Mouse (Mus musculus) thymus, postnatal 14 days (tissue): Measurements from ENCODE around the gene Nmrk1.

Experiments
- DNase-seq: peaks from one replicate; pipeline ENCODE4 v3.0.0; 2021

Gene Nmrk1

GRCm38 (mm10) chr19:18619060-18619459 lies 12.7 kb upstream of the Nmrk1 start:
- peak; percentile 54 for DNase-seq

GRCm38 (mm10) chr19:18619691-18620090 lies 12.1 kb upstream of the Nmrk1 start:
- DNase-seq = peak; percentile 49

- no peak for DNase-seq
These were observed 7.9 kb upstream of the Nmrk1 start for GRCm38 (mm10) chr19:18623894-18624293.

GRCm38 (mm10) chr19:18629589-18629988 lies 2.2 kb upstream of the Nmrk1 start:
- DNase-seq = peak; percentile 22

GRCm38 (mm10) chr19:18630221-18631119 lies 1.3 kb upstream of the Nmrk1 start:
- DNase-seq = peak; percentile 21

- peak; percentile 56 for DNase-seq
These were observed 548 bp upstream of the Nmrk1 start for GRCm38 (mm10) chr19:18631161-18631643.

- DNase-seq = no peak
These were observed 758 bp downstream of the Nmrk1 start for GRCm38 (mm10) chr19:18632231-18633185.

- no peak for DNase-seq
These were observed 6.2 kb downstream of the Nmrk1 start for GRCm38 (mm10) chr19:18637954-18638353.

GRCm38 (mm10) chr19:18638949-18639348 lies 7.2 kb downstream of the Nmrk1 start:
- DNase-seq = peak; percentile 51

GRCm38 (mm10) chr19:18639552-18639951 lies 7.8 kb downstream of the Nmrk1 start:
- DNase-seq = peak; percentile 40

GRCm38 (mm10) chr19:18641001-18641400 lies 9.3 kb downstream of the Nmrk1 start:
- no peak for DNase-seq

GRCm38 (mm10) chr19:18643411-18643810 lies 11.7 kb downstream of the Nmrk1 start:
- DNase-seq = no peak

GRCm38 (mm10) chr19:18644084-18644483 lies 12.3 kb downstream of the Nmrk1 start:
- DNase-seq = no peak

GRCm38 (mm10) chr19:18646397-18646796 lies 14.6 kb downstream of the Nmrk1 start:
- DNase-seq = peak; percentile 28

- DNase-seq = peak; percentile 26
These were observed 15.2 kb downstream of the Nmrk1 start for GRCm38 (mm10) chr19:18646853-18647420.

- DNase-seq = no peak
These were observed 16.2 kb downstream of the Nmrk1 start for GRCm38 (mm10) chr19:18647775-18648557.

GRCm38 (mm10) chr19:18648558-18648945 lies 16.8 kb downstream of the Nmrk1 start:
- DNase-seq = no peak

GRCm38 (mm10) chr19:18649955-18650354 lies 18.2 kb downstream of the Nmrk1 start:
- no peak for DNase-seq

- DNase-seq = no peak
These were observed 18.7 kb downstream of the Nmrk1 start for GRCm38 (mm10) chr19:18650473-18650872.

GRCm38 (mm10) chr19:18652592-18652991 lies 20.8 kb downstream of the Nmrk1 start:
- no peak for DNase-seq

GRCm38 (mm10) chr19:18653058-18653457 lies 21.3 kb downstream of the Nmrk1 start:
- no peak for DNase-seq

GRCm38 (mm10) chr19:18654330-18654729 lies 22.6 kb downstream of the Nmrk1 start:
- DNase-seq = no peak
